Mouse (Mus musculus) testis, adult 2 months (tissue): ENCODE measurements around the gene Rpp25l. TPM values are rescaled to one million over a fixed set of nuclear protein-coding genes. Genes with fewer than 3 reads are reported as not detected.

Experiments
- H3K27ac ChIP-seq: fragments of 200-500 bp; 2 replicates; pipeline ENCODE4 v1.5.1; 2012; ENCODE audit warnings: low read depth, low read length; ENCODE audit not compliant: control insufficient read depth, insufficient read depth
- H3K27me3 ChIP-seq: fragments of 200-500 bp; 2 replicates; pipeline ENCODE4 v1.6.1; 2012; ENCODE audit warnings: mild to moderate bottlenecking, low read length, moderate library complexity; ENCODE audit not compliant: control insufficient read depth, insufficient read depth
- H3K36me3 ChIP-seq: fragments of 200-500 bp; 2 replicates; pipeline ENCODE4 v1.6.1; 2012; ENCODE audit warnings: mild to moderate bottlenecking, low read length; ENCODE audit not compliant: control insufficient read depth, insufficient read depth
- H3K4me1 ChIP-seq: fragments of 200-500 bp; 2 replicates; pipeline ENCODE4 v1.6.1; 2012; ENCODE audit warnings: low read length; ENCODE audit not compliant: control insufficient read depth, insufficient read depth
- H3K4me3 ChIP-seq: fragments of 200-500 bp; 2 replicates; pipeline ENCODE4 v1.5.1; 2012; ENCODE audit warnings: low read depth, mild to moderate bottlenecking, low read length, moderate library complexity, mixed read lengths; ENCODE audit not compliant: control insufficient read depth
- CTCF ChIP-seq: fragments of 200-500 bp; IDR thresholded peaks from 2 replicates; pipeline ENCODE4 v1.5.1; 2012; ENCODE audit warnings: low read depth, mild to moderate bottlenecking, inconsistent platforms, low read length, moderate library complexity; ENCODE audit not compliant: control insufficient read depth, insufficient read depth, insufficient replicate concordance
- POLR2A ChIP-seq: fragments of 200-500 bp; IDR thresholded peaks from 2 replicates; pipeline ENCODE4 v1.6.1; 2012; ENCODE audit warnings: low read depth, mild to moderate bottlenecking, inconsistent platforms, low read length, moderate library complexity; ENCODE audit not compliant: control insufficient read depth
- polyA plus RNA-seq: library from polyadenylated mRNA; depleted of rRNA; stranded (reverse); fragments of >200 nt; gene quantifications from 2 replicates; pipeline ENCODE4 v1.2.3, GENCODE M21; 2012; rRNA removed

Gene Rpp25l
- polyA plus RNA-seq, 1 experiment: 21.8 TPM

DNA sequence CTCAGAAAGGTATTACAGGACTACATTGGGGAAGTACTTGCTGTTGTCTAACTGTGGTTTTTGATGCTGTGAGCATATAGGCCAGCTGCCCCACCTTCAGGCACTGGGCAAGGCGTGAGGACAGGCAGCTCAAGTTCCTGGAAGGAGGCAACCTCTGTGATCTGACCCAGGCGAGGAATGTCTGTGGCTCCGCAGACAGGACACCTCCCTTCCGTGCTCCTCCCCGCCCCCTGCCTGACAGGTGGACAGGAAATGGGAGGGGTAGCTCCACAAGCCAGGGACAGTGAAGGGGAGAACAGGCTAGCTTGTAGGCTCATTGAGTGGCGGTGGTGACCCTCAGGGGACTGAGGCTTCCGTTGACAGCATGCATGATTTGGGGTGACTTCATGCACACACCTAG lies 48.8 kb downstream of the Rpp25l start:
- no peak for TF ChIP-seq CTCF
- no peak for TF ChIP-seq POLR2A
- H3K27me3 ChIP-seq: no peaks in the 10 kb centered on the region
- H3K27ac ChIP-seq: no peak overlapping the region
- H3K4me1 ChIP-seq: no peaks in the 10 kb centered on the region; the same call in 1 of the 2 replicates
- H3K36me3 ChIP-seq: no peaks in the 10 kb centered on the region
- no peak overlapping the region for H3K4me3 ChIP-seq

DNA sequence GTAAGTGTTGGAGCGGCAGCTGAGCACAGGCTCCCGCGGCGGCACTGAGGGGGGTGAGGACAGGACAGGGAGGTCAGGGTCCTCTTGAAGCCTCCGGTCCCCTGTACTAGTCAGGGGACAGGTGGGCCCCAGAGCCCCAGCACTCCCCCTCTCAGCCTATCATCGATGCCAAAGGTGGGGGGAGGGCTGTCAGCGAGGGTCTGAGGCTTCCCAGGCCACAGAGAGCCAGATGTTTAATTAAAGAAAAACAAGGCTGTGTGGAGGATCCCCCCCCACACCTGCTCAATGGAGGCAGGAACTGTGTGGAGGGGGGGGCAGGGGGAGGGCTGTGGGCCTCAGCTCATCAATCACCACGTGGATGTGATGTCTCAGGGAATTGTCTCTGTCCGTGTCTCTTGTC lies 49.7 kb downstream of the Rpp25l start:
- Histone ChIP-seq H3K36me3 (no peaks in the 10 kb centered on the region), H3K4me1 (peaks cover 3% of the 10 kb centered on the region), H3K27me3 (no peaks in the 10 kb centered on the region), H3K27ac (no peak overlapping the region), H3K4me3 (no peak overlapping the region)
- TF ChIP-seq CTCF: no peak
- TF ChIP-seq POLR2A: no peak

DNA sequence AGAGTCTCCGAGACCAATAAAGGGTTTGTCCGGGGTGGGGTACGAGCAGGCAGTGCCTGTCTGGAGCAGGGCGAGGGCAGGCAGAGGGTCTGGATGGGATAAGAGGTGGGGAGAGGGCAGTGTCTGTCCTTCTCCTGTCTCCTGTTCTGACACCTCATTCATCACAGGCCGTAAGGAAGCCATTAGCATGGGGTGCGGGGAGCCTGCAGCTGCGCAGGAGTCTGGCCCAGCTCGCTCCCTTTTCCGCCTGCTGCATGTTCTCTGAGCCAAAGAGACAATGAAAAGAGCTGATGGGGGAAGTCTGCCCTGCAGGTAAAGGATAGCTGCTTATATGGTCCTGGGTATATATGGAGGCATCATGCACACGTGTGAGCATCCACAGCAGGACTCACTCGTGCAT lies 50.6 kb downstream of the Rpp25l start:
- H3K36me3 ChIP-seq: no peaks in the 10 kb centered on the region
- H3K4me3 ChIP-seq: no peak overlapping the region
- TF ChIP-seq POLR2A (no peak), CTCF (no peak)
- H3K27ac ChIP-seq: no peak overlapping the region
- no peaks in the 10 kb centered on the region for H3K27me3 ChIP-seq
- peaks cover 7% of the 10 kb centered on the region for H3K4me1 ChIP-seq

Other genes starting within 250 kb of the Rpp25l start
- 11.3 and 11.9 TPM in 2 replicates for gene Kif24, start 248.6 kb downstream of the Rpp25l start, polyA plus RNA-seq
- 12.6 and 14.3 TPM in 2 replicates for gene Nudt2, start 248.4 kb downstream of the Rpp25l start, polyA plus RNA-seq
- gene AI464131, start 210.5 kb downstream of the Rpp25l start, polyA plus RNA-seq: 9.8 and 11.1 TPM in 2 replicates
- 1,051 and 1,062 TPM in 2 replicates for gene 1110017D15Rik, start 196.2 kb downstream of the Rpp25l start, polyA plus RNA-seq
- gene Fam219a, start 144.0 kb downstream of the Rpp25l start, polyA plus RNA-seq: 36.8 and 37.7 TPM in 2 replicates
- gene Dnaic1, start 143.8 kb downstream of the Rpp25l start, polyA plus RNA-seq: 86.5 and 89.7 TPM in 2 replicates
- 3.7 and 4.2 TPM in 2 replicates for gene Enho, start 73.2 kb downstream of the Rpp25l start, polyA plus RNA-seq
- 3.7 and 4.0 TPM in 2 replicates for gene Cntfr, start 16.4 kb downstream of the Rpp25l start, polyA plus RNA-seq
- 10.7 and 11.0 TPM in 2 replicates for gene Il11ra1, start 13.5 kb downstream of the Rpp25l start, polyA plus RNA-seq
- 84.2 and 90.3 TPM in 2 replicates for gene Dctn3, start 9.6 kb upstream of the Rpp25l start, polyA plus RNA-seq
- 0.12 and 0.17 TPM in 2 replicates for gene Arid3c, start 17.6 kb upstream of the Rpp25l start, polyA plus RNA-seq
- 11.1 and 13.6 TPM in 2 replicates for gene Galt, start 41.7 kb upstream of the Rpp25l start, polyA plus RNA-seq
- 21.0 and 22.3 TPM in 2 replicates for gene Sigmar1, start 42.6 kb upstream of the Rpp25l start, polyA plus RNA-seq
- 872 and 1,011 TPM in 2 replicates for gene Ccl27a, start 60.7 kb upstream of the Rpp25l start, polyA plus RNA-seq
- not detected in 2 replicates for gene Gm21541, start 190.1 kb upstream of the Rpp25l start, polyA plus RNA-seq
- gene Gm20878, start 228.0 kb upstream of the Rpp25l start, polyA plus RNA-seq: 52.9 and 68.6 TPM in 2 replicates